Mouse (Mus musculus) heart, embryonic 11.5 days (tissue): ENCODE results near the gene Atp8a1. TPM values are rescaled to one million over a fixed set of nuclear protein-coding genes. Genes with fewer than 3 reads are reported as not detected.

Source experiments
- ATAC-seq: fragments of 200-750 bp; cut with Nextera tagmentation; replicated peaks from 2 replicates; pipeline ENCODE4 v1.8.0; 2017; ENCODE audit warnings: moderate library complexity; ENCODE audit not compliant: insufficient number of reproducible peaks, low FRiP score, low TSS enrichment
- H3K27ac ChIP-seq: fragments of 300-500 bp; sonication (generic); 2 replicates; pipeline ENCODE4 v1.5.1; 2014; ENCODE audit warnings: mild to moderate bottlenecking, low read depth, low read length
- H3K27me3 ChIP-seq: fragments of 300-500 bp; sonication (generic); 2 replicates; pipeline ENCODE4 v1.6.1; 2014; ENCODE audit warnings: mild to moderate bottlenecking, low read length, mixed read lengths; ENCODE audit not compliant: control insufficient read depth, insufficient read depth
- H3K36me3 ChIP-seq: fragments of 300-500 bp; sonication (generic); 2 replicates; pipeline ENCODE4 v1.6.1; 2014; ENCODE audit warnings: mild to moderate bottlenecking, low read length, moderate library complexity, mixed read lengths; ENCODE audit not compliant: control insufficient read depth, insufficient read depth
- H3K4me1 ChIP-seq: fragments of 300-500 bp; sonication (generic); 2 replicates; pipeline ENCODE4 v1.6.1; 2014; ENCODE audit warnings: low read length; ENCODE audit not compliant: control insufficient read depth, insufficient read depth
- H3K4me2 ChIP-seq: fragments of 300-500 bp; sonication (generic); 2 replicates; pipeline ENCODE4 v1.6.1; 2014; ENCODE audit warnings: mild to moderate bottlenecking, moderate library complexity
- H3K4me3 ChIP-seq: fragments of 300-500 bp; sonication (generic); 2 replicates; pipeline ENCODE4 v1.5.1; 2014; ENCODE audit warnings: low read depth, low read length
- H3K9ac ChIP-seq: fragments of 300-500 bp; sonication (generic); 2 replicates; pipeline ENCODE4 v1.6.1; 2014; ENCODE audit warnings: mild to moderate bottlenecking, low read depth, low read length, moderate library complexity
- H3K9me3 ChIP-seq: fragments of 300-500 bp; sonication (generic); replicated peaks from 2 replicates; pipeline ENCODE4 v1.6.1; 2016; ENCODE audit warnings: low read length; ENCODE audit not compliant: control insufficient read depth
- WGBS: fragments of 180-500 bp; shearing (Covaris S2); extraction: QIAGEN DNeasy Blood & Tissue Kit; methylation state at CpG from one replicate; pipeline ENCODE4 v1.1.7; 2014; ENCODE audit not compliant: insufficient replicate concordance; 5-methylcytosine and 5-hydroxymethylcytosine counted together
- polyA plus RNA-seq: library from polyadenylated mRNA; unstranded; fragments of >200 nt; fragmentation: Nextera tagmentation; extraction: Ambion mirVana; gene quantifications from 2 replicates; pipeline ENCODE4 v1.2.1, GENCODE M21; 2014

Gene Atp8a1
- polyA plus RNA-seq, 1 experiment from 2014 or later = 25.1 TPM

GRCm38 (mm10) chr5:67733551-67734258 lies 113.5 kb downstream of the Atp8a1 start:
- H3K4me3 ChIP-seq = no peak overlapping the region
- H3K9ac ChIP-seq = no peak overlapping the region
- no peaks in the 10 kb centered on the region for H3K27me3 ChIP-seq
- ATAC-seq = no peak
- no peak overlapping the region for H3K4me2 ChIP-seq
- no peaks in the 10 kb centered on the region for H3K9me3 ChIP-seq
- WGBS = 75% methylated on average over 9 of the region's 9 CpGs
- no peaks in the 10 kb centered on the region for H3K36me3 ChIP-seq
- H3K4me1 ChIP-seq = no peaks in the 10 kb centered on the region
- H3K27ac ChIP-seq = no peak overlapping the region

- 92% methylated on average over 6 of the region's 6 CpGs for WGBS
- Histone ChIP-seq H3K9ac (no peak overlapping the region), H3K4me2 (no peak overlapping the region), H3K9me3 (no peaks in the 10 kb centered on the region), H3K4me3 (no peak overlapping the region), H3K4me1 (no peaks in the 10 kb centered on the region), H3K27me3 (no peaks in the 10 kb centered on the region), H3K27ac (no peak overlapping the region), H3K36me3 (no peaks in the 10 kb centered on the region)
- no peak for ATAC-seq
Observed at GRCm38 (mm10) chr5:67733150-67733549, 114.1 kb downstream of the Atp8a1 start.

GRCm38 (mm10) chr5:67727755-67728154 lies 119.5 kb downstream of the Atp8a1 start:
- ATAC-seq = no peak
- Histone ChIP-seq H3K4me1 (peaks cover 5% of the 10 kb centered on the region; the same call in 1 of the 2 replicates), H3K9ac (no peak overlapping the region), H3K27me3 (no peaks in the 10 kb centered on the region), H3K27ac (no peak overlapping the region), H3K4me3 (no peak overlapping the region), H3K4me2 (no peak overlapping the region), H3K36me3 (no peaks in the 10 kb centered on the region), H3K9me3 (no peaks in the 10 kb centered on the region)
- 17% methylated on average over 2 of the region's 2 CpGs for WGBS

GRCm38 (mm10) chr5:67726810-67727209 lies 120.4 kb downstream of the Atp8a1 start:
- 94% methylated on average over 13 of the region's 13 CpGs for WGBS
- ATAC-seq = no peak

GRCm38 (mm10) chr5:67701641-67702040 lies 145.6 kb downstream of the Atp8a1 start:
- no peak for ATAC-seq
- Histone ChIP-seq H3K36me3 (no peaks in the 10 kb centered on the region), H3K9me3 (no peaks in the 10 kb centered on the region), H3K4me2 (no peak overlapping the region), H3K27me3 (no peaks in the 10 kb centered on the region), H3K4me1 (0 out of 2 replicates have a peak, but pooled peaks cover 2% of the 10 kb centered on the region), H3K27ac (no peak overlapping the region), H3K9ac (no peak overlapping the region), H3K4me3 (no peak overlapping the region)
- WGBS = 91% methylated on average over 7 of the region's 7 CpGs

More at GRCm38 (mm10) chr5:67726810-67727209, 120.4 kb downstream of the Atp8a1 start:
- Histone ChIP-seq H3K4me3 (no peak overlapping the region), H3K9me3 (no peaks in the 10 kb centered on the region), H3K27ac (no peak overlapping the region), H3K27me3 (no peaks in the 10 kb centered on the region), H3K4me2 (no peak overlapping the region), H3K4me1 (peaks cover 5% of the 10 kb centered on the region; the same call in 1 of the 2 replicates), H3K9ac (no peak overlapping the region), H3K36me3 (no peaks in the 10 kb centered on the region)

- Histone ChIP-seq H3K27ac (no peak overlapping the region), H3K36me3 (no peaks in the 10 kb centered on the region), H3K4me2 (no peak overlapping the region), H3K27me3 (no peaks in the 10 kb centered on the region), H3K9ac (no peak overlapping the region), H3K9me3 (no peaks in the 10 kb centered on the region), H3K4me1 (0 out of 2 replicates have a peak, but pooled peaks cover 2% of the 10 kb centered on the region), H3K4me3 (no peak overlapping the region)
- 64% methylated on average over 1 of the region's 1 CpGs for WGBS
- ATAC-seq = no peak
Observed at GRCm38 (mm10) chr5:67699418-67699817, 147.8 kb downstream of the Atp8a1 start.

- Histone ChIP-seq H3K27me3 (no peaks in the 10 kb centered on the region), H3K9ac (no peak overlapping the region), H3K4me2 (no peak overlapping the region), H3K4me3 (no peak overlapping the region), H3K9me3 (no peaks in the 10 kb centered on the region), H3K36me3 (no peaks in the 10 kb centered on the region), H3K27ac (no peak overlapping the region), H3K4me1 (0 out of 2 replicates have a peak, but pooled peaks cover 2% of the 10 kb centered on the region)
- no peak for ATAC-seq
- WGBS = 60% methylated on average over 3 of the region's 3 CpGs
Observed at GRCm38 (mm10) chr5:67698176-67698575, 149.1 kb downstream of the Atp8a1 start.

- no peaks in the 10 kb centered on the region for H3K36me3 ChIP-seq
- no peaks in the 10 kb centered on the region for H3K27me3 ChIP-seq
- H3K9ac ChIP-seq = no peak overlapping the region
- no peaks in the 10 kb centered on the region for H3K9me3 ChIP-seq
- no peak overlapping the region for H3K4me3 ChIP-seq
- peak overlapping the region; percentile 15; the same call in 1 of the 2 replicates for H3K27ac ChIP-seq
- H3K4me1 ChIP-seq = 0 out of 2 replicates have a peak, but pooled peaks cover 2% of the 10 kb centered on the region
- 24% methylated on average over 12 of the region's 12 CpGs for WGBS
- ATAC-seq = no peak
- H3K4me2 ChIP-seq = peak overlapping the region; percentile 49
Observed at GRCm38 (mm10) chr5:67696741-67697596, 150.3 kb downstream of the Atp8a1 start.
